Mouse (Mus musculus): ENCODE results near the gene Pnpla7.

Pnpla7 gene

DNA sequence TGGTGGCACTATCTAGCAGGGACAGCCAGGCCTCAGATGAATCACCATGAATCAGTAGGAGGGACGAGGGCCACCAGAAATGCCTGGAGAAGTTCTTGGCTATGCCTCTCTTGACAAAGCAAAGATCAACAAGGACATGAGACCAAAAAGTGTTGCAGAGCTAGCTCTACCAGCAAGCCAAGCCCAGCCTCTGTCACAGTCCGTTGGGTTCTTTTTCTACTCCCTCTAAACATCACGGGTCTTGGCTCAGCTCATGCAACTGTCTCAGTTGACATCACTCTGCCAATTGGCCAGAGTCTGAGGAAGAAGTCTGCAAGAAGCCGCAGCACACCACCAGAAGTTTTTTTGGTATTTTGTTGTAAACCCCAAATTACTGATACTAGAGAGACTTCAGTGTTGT lies 99.7 kb downstream of the Pnpla7 start:
- no peak for DNase-seq (ENCODE audit: low read depth, low spot score)
- Histone ChIP-seq H3K36me3 (ENCODE audit: control insufficient read depth, insufficient read depth, low read length, poor library complexity, severe bottlenecking) (no peaks in the 10 kb centered on the region), H3K27me3 (ENCODE audit: control insufficient read depth, insufficient read depth, low read length, poor library complexity, severe bottlenecking) (no peaks in the 10 kb centered on the region)

DNA sequence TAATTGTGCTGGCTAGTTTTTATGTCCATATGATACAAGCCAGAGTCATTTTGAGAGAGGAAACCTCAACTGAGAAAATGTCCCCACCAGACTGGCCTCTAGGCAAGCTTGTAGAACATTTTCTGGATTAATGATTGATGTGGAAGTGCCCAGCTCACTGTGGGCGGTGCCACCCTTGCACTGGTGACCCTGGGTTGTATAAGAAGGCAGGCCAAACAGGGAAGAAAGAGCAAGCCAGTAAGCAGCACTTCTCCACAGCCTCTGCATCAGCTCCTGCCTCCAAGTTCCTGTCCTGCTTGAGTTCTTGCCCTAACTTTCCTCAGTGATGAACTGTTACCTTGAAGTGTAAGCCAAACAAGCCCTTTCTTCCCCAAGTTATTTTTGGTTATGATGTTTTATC lies 103.1 kb downstream of the Pnpla7 start:
- no peaks in the 10 kb centered on the region for H3K27me3 ChIP-seq (ENCODE audit: control insufficient read depth, insufficient read depth, low read length, poor library complexity, severe bottlenecking)
- no peaks in the 10 kb centered on the region for H3K36me3 ChIP-seq (ENCODE audit: control insufficient read depth, insufficient read depth, low read length, poor library complexity, severe bottlenecking)
- DNase-seq (ENCODE audit: low read depth, low spot score) = no peak

- no peaks in the 10 kb centered on the region for H3K36me3 ChIP-seq (ENCODE audit: control insufficient read depth, insufficient read depth, low read length, poor library complexity, severe bottlenecking)
- H3K27me3 ChIP-seq (ENCODE audit: control insufficient read depth, insufficient read depth, low read length, poor library complexity, severe bottlenecking) = no peaks in the 10 kb centered on the region
- DNase-seq (ENCODE audit: low read depth, low spot score) = no peak
Observed at GRCm38 (mm10) chr2:25080076-25080475, 104.2 kb downstream of the Pnpla7 start, which contains the start of gene Entpd8. Entpd8 (plus strand) TSS chr2:25080304.

DNA sequence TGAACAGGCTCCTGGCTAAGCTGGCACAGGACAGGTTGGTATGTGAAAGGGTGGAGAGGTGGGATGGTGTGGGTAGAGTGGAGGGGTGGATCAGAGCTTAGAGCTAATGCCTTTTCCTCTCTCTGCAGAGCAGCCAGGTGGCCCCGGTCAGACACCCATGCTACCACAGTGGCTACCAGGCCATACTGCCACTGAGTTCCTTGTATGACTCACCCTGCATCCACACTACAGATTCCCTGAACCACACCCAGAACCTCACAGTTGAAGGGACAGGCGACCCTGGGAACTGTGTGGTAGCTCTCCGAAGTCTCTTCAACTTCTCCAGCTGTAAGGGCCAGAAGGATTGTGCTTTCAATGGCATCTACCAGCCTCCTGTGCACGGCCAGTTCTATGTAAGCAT lies 107.9 kb downstream of the Pnpla7 start:
- H3K27me3 ChIP-seq (ENCODE audit: control insufficient read depth, insufficient read depth, low read length, poor library complexity, severe bottlenecking) = no peaks in the 10 kb centered on the region
- H3K36me3 ChIP-seq (ENCODE audit: control insufficient read depth, insufficient read depth, low read length, poor library complexity, severe bottlenecking) = no peaks in the 10 kb centered on the region
- DNase-seq (ENCODE audit: low read depth, low spot score) = no peak

GRCm38 (mm10) chr2:25085571-25085970 lies 109.7 kb downstream of the Pnpla7 start:
- no peak for DNase-seq (ENCODE audit: low read depth, low spot score)
- Histone ChIP-seq H3K36me3 (ENCODE audit: control insufficient read depth, insufficient read depth, low read length, poor library complexity, severe bottlenecking) (no peaks in the 10 kb centered on the region), H3K27me3 (ENCODE audit: control insufficient read depth, insufficient read depth, low read length, poor library complexity, severe bottlenecking) (no peaks in the 10 kb centered on the region)

- Histone ChIP-seq H3K27me3 (ENCODE audit: control insufficient read depth, insufficient read depth, low read length, poor library complexity, severe bottlenecking) (no peaks in the 10 kb centered on the region), H3K36me3 (ENCODE audit: control insufficient read depth, insufficient read depth, low read length, poor library complexity, severe bottlenecking) (no peaks in the 10 kb centered on the region)
- no peak for DNase-seq (ENCODE audit: low read depth, low spot score)
Observed at GRCm38 (mm10) chr2:25087842-25088241, 112.0 kb downstream of the Pnpla7 start.

DNA sequence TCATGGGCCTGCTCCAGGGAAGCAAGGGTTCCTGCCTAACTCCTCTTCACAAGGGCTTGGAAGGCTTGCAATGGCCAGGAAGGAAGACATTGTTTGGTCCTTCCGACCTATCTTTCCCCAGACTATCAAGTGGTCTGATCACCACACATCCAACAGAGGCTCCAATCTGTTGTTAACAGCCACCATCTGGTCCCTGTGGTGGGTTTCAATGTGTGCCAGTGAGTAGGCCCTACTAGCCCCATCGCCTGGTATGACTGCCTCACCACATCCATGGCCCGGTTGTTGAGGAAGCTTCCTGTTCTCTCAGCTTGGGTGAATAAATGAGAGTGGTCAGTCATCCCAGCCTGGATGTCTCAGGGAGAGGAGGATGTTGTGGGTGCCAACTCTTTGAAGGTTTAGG lies 112.8 kb downstream of the Pnpla7 start:
- Histone ChIP-seq H3K27me3 (ENCODE audit: control insufficient read depth, insufficient read depth, low read length, poor library complexity, severe bottlenecking) (no peaks in the 10 kb centered on the region), H3K36me3 (ENCODE audit: control insufficient read depth, insufficient read depth, low read length, poor library complexity, severe bottlenecking) (no peaks in the 10 kb centered on the region)
- DNase-seq (ENCODE audit: low read depth, low spot score) = no peak

DNA sequence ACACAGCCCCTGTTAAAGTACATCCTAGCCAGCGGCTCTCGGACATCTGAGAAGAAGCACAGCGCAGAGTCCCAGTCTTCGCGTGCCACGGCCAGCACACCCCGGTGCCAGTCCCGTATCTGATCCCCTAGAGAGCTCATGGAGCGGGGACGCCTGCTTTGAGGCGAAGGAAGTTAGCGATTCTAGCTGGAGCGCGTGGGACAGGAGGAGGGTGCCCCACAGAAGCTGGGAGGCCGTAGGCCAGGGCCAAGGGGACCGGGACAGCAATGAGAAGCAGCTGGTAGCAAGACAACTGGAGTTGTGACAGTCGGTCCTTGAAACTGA lies 118.9 kb downstream of the Pnpla7 start:
- DNase-seq (ENCODE audit: low read depth, low spot score) = no peak
- H3K27me3 ChIP-seq (ENCODE audit: control insufficient read depth, insufficient read depth, low read length, poor library complexity, severe bottlenecking) = no peaks in the 10 kb centered on the region
- no peaks in the 10 kb centered on the region for H3K36me3 ChIP-seq (ENCODE audit: control insufficient read depth, insufficient read depth, low read length, poor library complexity, severe bottlenecking)

- DNase-seq (ENCODE audit: low read depth, low spot score) = peak; percentile 5
- no peaks in the 10 kb centered on the region for H3K36me3 ChIP-seq (ENCODE audit: control insufficient read depth, insufficient read depth, low read length, poor library complexity, severe bottlenecking)
- H3K27me3 ChIP-seq (ENCODE audit: control insufficient read depth, insufficient read depth, low read length, poor library complexity, severe bottlenecking) = no peaks in the 10 kb centered on the region
Observed at GRCm38 (mm10) chr2:25095109-25095850, 119.4 kb downstream of the Pnpla7 start, which contains the start of gene Noxa1. Noxa1 (minus strand) TSS chr2:25095149.

DNA sequence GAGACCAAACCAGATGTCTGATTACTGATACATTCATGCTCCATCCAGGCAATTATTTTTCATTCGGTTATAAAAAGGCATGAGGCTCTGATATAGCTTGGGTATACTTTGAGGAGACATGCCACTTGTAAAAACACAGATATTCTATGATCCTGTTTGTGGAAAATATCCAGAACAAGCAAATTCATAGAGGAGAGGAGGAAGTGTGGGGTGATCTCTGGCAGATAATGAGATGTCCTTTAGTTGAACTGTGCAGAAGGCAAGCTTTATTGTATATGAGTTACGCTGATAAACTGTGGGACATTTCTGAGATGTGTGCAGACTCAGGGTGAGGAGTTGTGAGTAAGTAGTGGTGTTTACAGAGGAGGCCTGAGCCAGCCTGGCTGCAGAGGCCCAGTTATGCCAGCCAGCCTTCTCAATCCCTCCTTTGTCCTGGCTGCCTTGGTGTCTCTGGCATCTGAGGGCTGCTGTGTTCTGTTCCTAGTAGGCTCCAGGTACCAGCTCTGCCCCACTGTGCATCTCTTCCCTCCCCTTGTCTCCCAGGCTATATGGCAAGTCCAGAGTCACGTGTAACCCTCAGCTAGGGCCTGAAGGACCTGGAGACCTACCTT lies 122.3 kb downstream of the Pnpla7 start:
- Histone ChIP-seq H3K27me3 (ENCODE audit: control insufficient read depth, insufficient read depth, low read length, poor library complexity, severe bottlenecking) (no peaks in the 10 kb centered on the region), H3K36me3 (ENCODE audit: control insufficient read depth, insufficient read depth, low read length, poor library complexity, severe bottlenecking) (no peaks in the 10 kb centered on the region)
- DNase-seq (ENCODE audit: low read depth, low spot score) = no peak

DNA sequence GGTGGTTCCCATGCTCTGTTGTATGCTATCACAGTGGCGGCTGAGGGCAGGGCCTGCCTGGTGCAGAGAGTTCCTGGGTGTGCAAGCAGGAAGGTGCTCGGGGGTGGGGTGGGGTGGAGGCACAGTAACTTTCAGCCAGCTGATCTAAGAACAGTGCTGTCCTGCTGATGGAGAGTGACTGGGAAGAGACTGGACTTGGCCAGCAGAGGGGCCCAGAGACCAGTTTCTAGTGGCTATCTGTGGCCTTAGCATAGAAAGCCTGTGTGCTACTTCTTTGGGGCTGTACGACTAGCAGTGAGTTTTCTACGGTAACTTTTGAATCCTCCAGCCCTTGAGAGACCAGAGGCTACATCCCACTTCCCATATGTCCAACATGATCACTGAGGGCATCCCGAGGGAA lies 123.1 kb downstream of the Pnpla7 start:
- H3K36me3 ChIP-seq (ENCODE audit: control insufficient read depth, insufficient read depth, low read length, poor library complexity, severe bottlenecking) = no peaks in the 10 kb centered on the region
- no peaks in the 10 kb centered on the region for H3K27me3 ChIP-seq (ENCODE audit: control insufficient read depth, insufficient read depth, low read length, poor library complexity, severe bottlenecking)
- DNase-seq (ENCODE audit: low read depth, low spot score) = no peak

GRCm38 (mm10) chr2:25099703-25100102 lies 123.9 kb downstream of the Pnpla7 start:
- DNase-seq (ENCODE audit: low read depth, low spot score) = no peak
- no peaks in the 10 kb centered on the region for H3K36me3 ChIP-seq (ENCODE audit: control insufficient read depth, insufficient read depth, low read length, poor library complexity, severe bottlenecking)
- H3K27me3 ChIP-seq (ENCODE audit: control insufficient read depth, insufficient read depth, low read length, poor library complexity, severe bottlenecking) = no peaks in the 10 kb centered on the region
